Mouse (Mus musculus) Patski (cell line): ENCODE results near the gene March5. TPM values are rescaled to one million over a fixed set of nuclear protein-coding genes. Genes with fewer than 3 reads are reported as not detected.
A peak's percentile ranks its signal among the peaks of the same experiment; 100 is the strongest.
"Not testable (repeated sequence)": the region's sequence is repeated elsewhere in the genome, so short reads cannot be mapped to it uniquely, and the experiment has no call there.

Experiments used
- ATAC-seq: fragments of 100-300 bp; one replicate; pipeline ENCODE4 v1.8.0; 2021
- CTCF ChIA-PET: fragments of 350-600 bp; sonication (Branson Sonifier 250); formaldehyde crosslinking; loops from one replicate; lab custom pipeline; 2022; ENCODE audit warnings: inconsistent platforms; lab: Charles Lee
- POLR2A ChIA-PET: fragments of 350-600 bp; sonication (Branson Sonifier 250); formaldehyde crosslinking; loops from one replicate; lab custom pipeline; 2022; ENCODE audit warnings: antibody characterized with exemption, inconsistent platforms; lab: Charles Lee
- DNase-seq: peaks from one replicate; pipeline ENCODE4 v3.0.0-alpha.2; 2011; ENCODE audit warnings: low read depth, low spot score
- H3K27me3 ChIP-seq: fragments of 371-371 bp; one replicate; pipeline ENCODE4 v1.5.1; 2021
- CTCF ChIP-seq: fragments of 100-300 bp; IDR thresholded peaks from one replicate; pipeline ENCODE4 v1.5.1; 2021
- in situ Hi-C: fragments of 300-500 bp; cut with MboI; formaldehyde crosslinking; loops from 3 replicates; pipeline ENCODE4 v1.11.1; 2018; ENCODE audit warnings: low pct_unique_long_range_greater_than_20kb, mixed read lengths
- polyA plus RNA-seq: library from polyadenylated mRNA; unstranded; gene quantifications from one replicate; pipeline ENCODE4 v1.2.3, GENCODE M21; 2021

Gene March5
- polyA plus RNA-seq, 1 experiment from 2014 or later, result 121 TPM

- CTCF ChIA-PET, result interaction anchor here (1.1 to 1.4 kb wide), 3 partner anchors 10 to 35 kb away, joined by 3 to 4 read pairs (median 3); no protein-coding TSS in a partner anchor
- no peak for ATAC-seq
- POLR2A ChIA-PET, result interaction anchor here (0.7 to 1.1 kb wide), 2 partner anchors 30 to 116 kb away, joined by 3 to 10 read pairs; partner anchors contain the start of gene March5
- DNase-seq, result no peak
- H3K27me3 ChIP-seq, result no peaks in the 10 kb centered on the region
- no peak for TF ChIP-seq CTCF
- in situ Hi-C loops, result no loop called here
Observed at GRCm38 (mm10) chr19:37176879-37177462, 30.4 kb upstream of the March5 start.

GRCm38 (mm10) chr19:37177819-37178708 lies 29.3 kb upstream of the March5 start:
- ChIA-PET POLR2A (no interaction called here), CTCF (interaction anchor here (1.1 to 1.4 kb wide), 3 partner anchors 24 to 34 kb away, joined by 3 to 4 read pairs (median 3); no protein-coding TSS in a partner anchor)
- DNase-seq, result no peak
- no peak for TF ChIP-seq CTCF
- in situ Hi-C loops, result no loop called here
- no peaks in the 10 kb centered on the region for H3K27me3 ChIP-seq
- ATAC-seq, result no peak

GRCm38 (mm10) chr19:37188366-37188948 lies 18.9 kb upstream of the March5 start:
- TF ChIP-seq CTCF, result no peak
- ATAC-seq, result no peak
- ChIA-PET CTCF (no interaction called here), POLR2A (no interaction called here)
- DNase-seq, result no peak
- H3K27me3 ChIP-seq, result no peaks in the 10 kb centered on the region
- in situ Hi-C loops, result no loop called here

GRCm38 (mm10) chr19:37192475-37193058 lies 14.8 kb upstream of the March5 start:
- no peaks in the 10 kb centered on the region for H3K27me3 ChIP-seq
- ChIA-PET POLR2A (interaction anchor here (2.8 kb wide), 1 partner anchor 14 kb away, joined by 7 read pairs; the partner anchor contains the start of gene March5), CTCF (interaction anchor here (1.0 to 2.2 kb wide), 4 partner anchors 10 to 23 kb away, joined by 3 to 4 read pairs (median 4); no protein-coding TSS in a partner anchor)
- no peak for TF ChIP-seq CTCF
- in situ Hi-C loops, result no loop called here
- DNase-seq (no peak), ATAC-seq (peak; percentile 21)

- POLR2A ChIA-PET, result no interaction called here
- CTCF ChIA-PET, result no interaction called here
- in situ Hi-C loops, result no loop called here
Observed at GRCm38 (mm10) chr19:37198165-37198880, 9.0 kb upstream of the March5 start.

GRCm38 (mm10) chr19:37199889-37200288 lies 7.5 kb upstream of the March5 start:
- no peak for DNase-seq
- no peak for ATAC-seq
- ChIA-PET POLR2A (no interaction called here), CTCF (no interaction called here)
- TF ChIP-seq CTCF, result no peak
- no peaks in the 10 kb centered on the region for H3K27me3 ChIP-seq
- in situ Hi-C loops, result no loop called here

More at GRCm38 (mm10) chr19:37198165-37198880, 9.0 kb upstream of the March5 start:
- DNase-seq, result no peak
- no peak for ATAC-seq
- TF ChIP-seq CTCF, result no peak
- no peaks in the 10 kb centered on the region for H3K27me3 ChIP-seq

GRCm38 (mm10) chr19:37203371-37203770 lies 4.0 kb upstream of the March5 start:
- no peak for TF ChIP-seq CTCF
- in situ Hi-C loops, result no loop called here
- ChIA-PET POLR2A (no interaction called here), CTCF (no interaction called here)
- DNase-seq (no peak), ATAC-seq (no peak)
- no peaks in the 10 kb centered on the region for H3K27me3 ChIP-seq

GRCm38 (mm10) chr19:37205155-37205554 lies 2.2 kb upstream of the March5 start:
- in situ Hi-C loops, ATAC-seq: not testable (repeated sequence)
- CTCF ChIA-PET, result interaction anchor here (1.1 to 1.9 kb wide), 2 partner anchors 12 to 18 kb away, joined by 4 to 7 read pairs; no protein-coding TSS in a partner anchor

GRCm38 (mm10) chr19:37206641-37207302 lies 571 bp upstream of the March5 start:
- POLR2A ChIA-PET, result interaction anchor here (0.8 to 2.0 kb wide), 3 partner anchors 13 to 31 kb away, joined by 3 to 7 read pairs (median 4); no protein-coding TSS in a partner anchor
- no peak for TF ChIP-seq CTCF
- CTCF ChIA-PET, result interaction anchor here (0.6 to 1.9 kb wide), 5 partner anchors 14 to 180 kb away, joined by 3 to 7 read pairs (median 3); no protein-coding TSS in a partner anchor
- H3K27me3 ChIP-seq, result no peaks in the 10 kb centered on the region
- DNase-seq, result peak; percentile 6
- in situ Hi-C loops, result no loop called here
- ATAC-seq, result peak; percentile 51

More at GRCm38 (mm10) chr19:37205155-37205554, 2.2 kb upstream of the March5 start:
- not testable (repeated sequence) for DNase-seq, H3K27me3 ChIP-seq
- POLR2A ChIA-PET, result interaction anchor here (0.9 to 1.5 kb wide), 2 partner anchors 31 to 171 kb away, joined by 4 read pairs; no protein-coding TSS in a partner anchor
